Mouse (Mus musculus): ENCODE measurements around the gene Schip1. TPM values are rescaled to one million over a fixed set of nuclear protein-coding genes. Genes with fewer than 3 reads are reported as not detected.
A peak's percentile ranks its signal among the peaks of the same experiment; 100 is the strongest.

Gene Schip1
- polyA plus RNA-seq, 1 experiment from 2014 or later = 188 TPM

GRCm38 (mm10) chr3:68605942-68606603 is 541.5 kb downstream of the Schip1 start:
- peak; percentile 16; the same call in 1 of the 2 replicates for ATAC-seq (ENCODE audit: low read depth)
- H3K4me1 ChIP-seq (ENCODE audit: control insufficient read depth, insufficient read depth, low read length) = peaks cover 16% of the 10 kb centered on the region
- H3K27me3 ChIP-seq (ENCODE audit: control insufficient read depth, insufficient read depth, low read length) = no peaks in the 10 kb centered on the region

GRCm38 (mm10) chr3:68606730-68607129 is 542.1 kb downstream of the Schip1 start:
- H3K4me2 ChIP-seq (ENCODE audit: low read depth, low read length) = no peak overlapping the region
- no peaks in the 10 kb centered on the region for H3K9me3 ChIP-seq (ENCODE audit: control insufficient read depth, low read length)
- no peak overlapping the region for H3K27ac ChIP-seq (ENCODE audit: low read depth, low read length)
- H3K27me3 ChIP-seq (ENCODE audit: control insufficient read depth, insufficient read depth, low read length) = no peaks in the 10 kb centered on the region
- 93% methylated on average over 8 of the region's 8 CpGs for WGBS
- no peak overlapping the region for H3K4me3 ChIP-seq (ENCODE audit: low read depth, low read length)
- ATAC-seq (ENCODE audit: low read depth) = no peak
- no peak overlapping the region for H3K9ac ChIP-seq (replicated peaks; ENCODE audit: low read depth, low read length)
- H3K4me1 ChIP-seq (ENCODE audit: control insufficient read depth, insufficient read depth, low read length) = peaks cover 16% of the 10 kb centered on the region
- no peaks in the 10 kb centered on the region for H3K36me3 ChIP-seq (ENCODE audit: control insufficient read depth, insufficient read depth, low read length)

More at GRCm38 (mm10) chr3:68605942-68606603, 541.5 kb downstream of the Schip1 start:
- Histone ChIP-seq H3K9ac (replicated peaks; ENCODE audit: low read depth, low read length) (no peak overlapping the region), H3K36me3 (ENCODE audit: control insufficient read depth, insufficient read depth, low read length) (no peaks in the 10 kb centered on the region), H3K9me3 (ENCODE audit: control insufficient read depth, low read length) (no peaks in the 10 kb centered on the region), H3K4me3 (ENCODE audit: low read depth, low read length) (no peak overlapping the region), H3K4me2 (ENCODE audit: low read depth, low read length) (no peak overlapping the region), H3K27ac (ENCODE audit: low read depth, low read length) (no peak overlapping the region)
- 48% methylated on average over 7 of the region's 7 CpGs for WGBS

- Histone ChIP-seq H3K27me3 (ENCODE audit: control insufficient read depth, insufficient read depth, low read length) (no peaks in the 10 kb centered on the region), H3K27ac (ENCODE audit: low read depth, low read length) (no peak overlapping the region), H3K9ac (replicated peaks; ENCODE audit: low read depth, low read length) (no peak overlapping the region), H3K4me1 (ENCODE audit: control insufficient read depth, insufficient read depth, low read length) (peaks cover 16% of the 10 kb centered on the region), H3K36me3 (ENCODE audit: control insufficient read depth, insufficient read depth, low read length) (no peaks in the 10 kb centered on the region), H3K4me2 (ENCODE audit: low read depth, low read length) (no peak overlapping the region), H3K9me3 (ENCODE audit: control insufficient read depth, low read length) (no peaks in the 10 kb centered on the region), H3K4me3 (ENCODE audit: low read depth, low read length) (no peak overlapping the region)
- WGBS = 94% methylated on average over 8 of the region's 8 CpGs
- ATAC-seq (ENCODE audit: low read depth) = no peak
Measured at GRCm38 (mm10) chr3:68607336-68607735, 542.7 kb downstream of the Schip1 start.

- Histone ChIP-seq H3K9ac (replicated peaks; ENCODE audit: low read depth, low read length) (no peak overlapping the region), H3K4me2 (ENCODE audit: low read depth, low read length) (no peak overlapping the region), H3K36me3 (ENCODE audit: control insufficient read depth, insufficient read depth, low read length) (no peaks in the 10 kb centered on the region), H3K27me3 (ENCODE audit: control insufficient read depth, insufficient read depth, low read length) (no peaks in the 10 kb centered on the region), H3K27ac (ENCODE audit: low read depth, low read length) (no peak overlapping the region), H3K4me3 (ENCODE audit: low read depth, low read length) (no peak overlapping the region), H3K9me3 (ENCODE audit: control insufficient read depth, low read length) (no peaks in the 10 kb centered on the region), H3K4me1 (ENCODE audit: control insufficient read depth, insufficient read depth, low read length) (peaks cover 16% of the 10 kb centered on the region)
- 74% methylated on average over 19 of the region's 19 CpGs for WGBS
- no peak for ATAC-seq (ENCODE audit: low read depth)
Measured at GRCm38 (mm10) chr3:68608848-68609497, 544.4 kb downstream of the Schip1 start.

GRCm38 (mm10) chr3:68610011-68610410 is 545.4 kb downstream of the Schip1 start:
- Histone ChIP-seq H3K4me1 (ENCODE audit: control insufficient read depth, insufficient read depth, low read length) (peaks cover 10% of the 10 kb centered on the region; the same call in 1 of the 2 replicates), H3K9ac (replicated peaks; ENCODE audit: low read depth, low read length) (no peak overlapping the region), H3K4me2 (ENCODE audit: low read depth, low read length) (no peak overlapping the region), H3K27me3 (ENCODE audit: control insufficient read depth, insufficient read depth, low read length) (no peaks in the 10 kb centered on the region), H3K4me3 (ENCODE audit: low read depth, low read length) (no peak overlapping the region), H3K36me3 (ENCODE audit: control insufficient read depth, insufficient read depth, low read length) (no peaks in the 10 kb centered on the region), H3K27ac (ENCODE audit: low read depth, low read length) (no peak overlapping the region), H3K9me3 (ENCODE audit: control insufficient read depth, low read length) (no peaks in the 10 kb centered on the region)
- 54% methylated on average over 6 of the region's 6 CpGs for WGBS
- ATAC-seq (ENCODE audit: low read depth) = no peak

GRCm38 (mm10) chr3:68610598-68611261 is 546.1 kb downstream of the Schip1 start:
- no peaks in the 10 kb centered on the region for H3K27me3 ChIP-seq (ENCODE audit: control insufficient read depth, insufficient read depth, low read length)
- ATAC-seq (ENCODE audit: low read depth) = no peak
- 0 out of 2 replicates have a peak, but pooled peaks cover 4% of the 10 kb centered on the region for H3K4me1 ChIP-seq (ENCODE audit: control insufficient read depth, insufficient read depth, low read length)
- 40% methylated on average over 11 of the region's 11 CpGs for WGBS
- H3K4me3 ChIP-seq (ENCODE audit: low read depth, low read length) = no peak overlapping the region
- H3K36me3 ChIP-seq (ENCODE audit: control insufficient read depth, insufficient read depth, low read length) = no peaks in the 10 kb centered on the region
- H3K4me2 ChIP-seq (ENCODE audit: low read depth, low read length) = no peak overlapping the region
- H3K27ac ChIP-seq (ENCODE audit: low read depth, low read length) = no peak overlapping the region
- no peak overlapping the region for H3K9ac ChIP-seq (replicated peaks; ENCODE audit: low read depth, low read length)
- no peaks in the 10 kb centered on the region for H3K9me3 ChIP-seq (ENCODE audit: control insufficient read depth, low read length)

- H3K4me3 ChIP-seq (ENCODE audit: low read depth, low read length) = no peak overlapping the region
- H3K4me2 ChIP-seq (ENCODE audit: low read depth, low read length) = no peak overlapping the region
- H3K9me3 ChIP-seq (ENCODE audit: control insufficient read depth, low read length) = no peaks in the 10 kb centered on the region
- no peak overlapping the region for H3K9ac ChIP-seq (replicated peaks; ENCODE audit: low read depth, low read length)
- H3K27me3 ChIP-seq (ENCODE audit: control insufficient read depth, insufficient read depth, low read length) = no peaks in the 10 kb centered on the region
- H3K27ac ChIP-seq (ENCODE audit: low read depth, low read length) = no peak overlapping the region
- peaks cover 2% of the 10 kb centered on the region; the same call in 1 of the 2 replicates for H3K36me3 ChIP-seq (ENCODE audit: control insufficient read depth, insufficient read depth, low read length)
- ATAC-seq (ENCODE audit: low read depth) = no peak
- H3K4me1 ChIP-seq (ENCODE audit: control insufficient read depth, insufficient read depth, low read length) = no peaks in the 10 kb centered on the region
- WGBS = 74% methylated on average over 10 of the region's 10 CpGs
Measured at GRCm38 (mm10) chr3:68615042-68615810, 550.6 kb downstream of the Schip1 start.

GRCm38 (mm10) chr3:68616363-68616762 is 551.8 kb downstream of the Schip1 start:
- ATAC-seq (ENCODE audit: low read depth) = no peak
- Histone ChIP-seq H3K4me1 (ENCODE audit: control insufficient read depth, insufficient read depth, low read length) (no peaks in the 10 kb centered on the region), H3K9ac (replicated peaks; ENCODE audit: low read depth, low read length) (no peak overlapping the region), H3K27ac (ENCODE audit: low read depth, low read length) (no peak overlapping the region), H3K27me3 (ENCODE audit: control insufficient read depth, insufficient read depth, low read length) (no peaks in the 10 kb centered on the region), H3K36me3 (ENCODE audit: control insufficient read depth, insufficient read depth, low read length) (peaks cover 2% of the 10 kb centered on the region; the same call in 1 of the 2 replicates), H3K4me3 (ENCODE audit: low read depth, low read length) (no peak overlapping the region), H3K9me3 (ENCODE audit: control insufficient read depth, low read length) (no peaks in the 10 kb centered on the region), H3K4me2 (ENCODE audit: low read depth, low read length) (no peak overlapping the region)
- 95% methylated on average over 12 of the region's 12 CpGs for WGBS
